Mouse (Mus musculus) heart, embryonic 12.5 days (tissue): ENCODE measurements around the gene Coq8b. TPM values are rescaled to one million over a fixed set of nuclear protein-coding genes. Genes with fewer than 3 reads are reported as not detected.
"Not testable (repeated sequence)": the region's sequence is repeated elsewhere in the genome, so short reads cannot be mapped to it uniquely, and the experiment has no call there.

ENCODE experiments used
- ATAC-seq: fragments of 200-750 bp; cut with Nextera tagmentation; 2 replicates; pipeline ENCODE4 v1.8.0; 2017; ENCODE audit warnings: moderate TSS enrichment, moderate library complexity; ENCODE audit not compliant: insufficient number of reproducible peaks, low FRiP score
- H3K27ac ChIP-seq: fragments of 300-500 bp; sonication (generic); 2 replicates; pipeline ENCODE4 v1.5.1; 2016; ENCODE audit warnings: mild to moderate bottlenecking, moderate library complexity; ENCODE audit not compliant: poor library complexity, severe bottlenecking
- H3K27me3 ChIP-seq: fragments of 300-500 bp; sonication (generic); replicated peaks from 2 replicates; pipeline ENCODE4 v1.6.1; 2016; ENCODE audit warnings: mild to moderate bottlenecking, moderate library complexity
- H3K36me3 ChIP-seq: fragments of 300-500 bp; sonication (generic); 2 replicates; pipeline ENCODE4 v1.6.1; 2016; ENCODE audit warnings: mild to moderate bottlenecking, moderate library complexity
- H3K4me1 ChIP-seq: fragments of 300-500 bp; sonication (generic); replicated peaks from 2 replicates; pipeline ENCODE4 v1.6.1; 2016; ENCODE audit warnings: mild to moderate bottlenecking
- H3K4me2 ChIP-seq: fragments of 300-500 bp; sonication (generic); 2 replicates; pipeline ENCODE4 v1.6.1; 2016; ENCODE audit warnings: mild to moderate bottlenecking, moderate library complexity
- H3K4me3 ChIP-seq: fragments of 300-500 bp; sonication (generic); 2 replicates; pipeline ENCODE4 v1.5.1; 2016; ENCODE audit warnings: mild to moderate bottlenecking
- H3K9ac ChIP-seq: fragments of 300-500 bp; sonication (generic); 2 replicates; pipeline ENCODE4 v1.6.1; 2016; ENCODE audit warnings: mild to moderate bottlenecking, moderate library complexity
- H3K9me3 ChIP-seq: fragments of 300-500 bp; sonication (generic); replicated peaks from 2 replicates; pipeline ENCODE4 v1.6.1; 2016; ENCODE audit warnings: mild to moderate bottlenecking, moderate library complexity
- WGBS: fragments of 180-500 bp; shearing (Covaris S2); methylation state at CpG from one replicate; pipeline ENCODE4 v1.1.7; 2016; 5-methylcytosine and 5-hydroxymethylcytosine counted together
- polyA plus RNA-seq: library from polyadenylated mRNA; unstranded; fragments of >200 nt; fragmentation: Nextera tagmentation; extraction: Ambion mirVana; gene quantifications from 2 replicates; pipeline ENCODE4 v1.2.1, GENCODE M21; 2016

Coq8b gene
- polyA plus RNA-seq, 1 experiment from 2014 or later, result 11.5 TPM

DNA sequence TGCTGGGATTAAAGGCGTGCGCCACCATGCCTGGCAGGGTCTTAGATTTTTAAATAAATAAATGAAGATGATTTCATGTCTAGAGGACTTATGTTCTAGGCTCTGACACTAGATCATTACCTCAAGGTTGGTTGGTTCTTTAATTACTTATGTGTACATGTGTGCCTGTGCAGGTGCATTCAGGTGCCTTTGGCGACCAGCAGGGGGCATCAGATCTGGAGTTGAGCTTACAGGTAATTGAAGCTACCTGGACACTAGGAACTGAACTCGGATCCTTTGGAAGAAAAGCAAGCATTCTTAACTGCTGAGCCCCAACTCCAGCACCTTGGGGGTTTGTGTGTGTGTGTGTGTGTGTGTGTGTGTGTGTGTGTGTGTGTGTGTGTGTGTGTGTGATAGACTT is 2.0 kb upstream of the Coq8b start:
- Histone ChIP-seq H3K9me3 (no peaks in the 10 kb centered on the region), H3K27me3 (no peaks in the 10 kb centered on the region), H3K36me3 (no peaks in the 10 kb centered on the region), H3K4me1 (peaks cover 30% of the 10 kb centered on the region), H3K9ac (no peak overlapping the region), H3K27ac (no peak overlapping the region), H3K4me2 (no peak overlapping the region), H3K4me3 (no peak overlapping the region)
- 70% methylated on average over 4 of the region's 4 CpGs for whole genome bisulfite sequencing
- no peak for ATAC-seq

DNA sequence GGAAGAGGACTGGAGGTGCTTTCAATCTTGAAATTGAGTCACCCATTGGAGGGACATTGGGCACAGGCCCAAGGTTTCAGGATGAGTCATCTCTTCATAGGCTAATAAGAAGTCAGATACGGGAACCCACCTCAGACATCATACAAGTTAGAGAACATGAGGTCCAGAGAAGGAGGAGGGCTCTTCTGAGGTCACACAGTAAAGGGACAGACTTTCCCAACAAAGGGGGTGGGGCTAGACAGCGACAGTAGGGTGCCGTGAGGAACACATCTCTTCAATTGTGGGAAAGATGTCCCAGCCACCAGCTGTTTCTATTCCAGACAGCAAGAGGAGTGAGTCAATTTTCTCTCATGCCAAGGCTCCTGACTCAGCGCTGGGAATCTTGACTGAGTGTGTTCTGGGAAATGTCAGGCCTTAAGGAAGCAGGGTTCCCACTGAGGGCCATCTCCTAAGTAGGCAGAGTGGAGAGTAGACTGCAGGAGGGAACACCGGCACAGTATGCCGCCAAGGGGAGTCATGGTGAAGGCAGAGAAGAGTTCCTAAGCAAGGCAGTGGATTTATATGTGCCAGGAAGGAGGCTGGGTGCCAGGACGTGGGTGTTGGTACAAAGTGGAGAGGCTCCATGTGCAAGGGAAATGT is 1.0 kb upstream of the Coq8b start:
- H3K36me3 ChIP-seq, result no peaks in the 10 kb centered on the region
- WGBS, result 62% methylated on average over 7 of the region's 7 CpGs
- H3K4me1 ChIP-seq, result peaks cover 20% of the 10 kb centered on the region
- H3K4me2 ChIP-seq, result no peak overlapping the region
- H3K4me3 ChIP-seq, result no peak overlapping the region
- ATAC-seq, result no peak
- no peaks in the 10 kb centered on the region for H3K9me3 ChIP-seq
- no peak overlapping the region for H3K9ac ChIP-seq
- no peak overlapping the region for H3K27ac ChIP-seq
- no peaks in the 10 kb centered on the region for H3K27me3 ChIP-seq

DNA sequence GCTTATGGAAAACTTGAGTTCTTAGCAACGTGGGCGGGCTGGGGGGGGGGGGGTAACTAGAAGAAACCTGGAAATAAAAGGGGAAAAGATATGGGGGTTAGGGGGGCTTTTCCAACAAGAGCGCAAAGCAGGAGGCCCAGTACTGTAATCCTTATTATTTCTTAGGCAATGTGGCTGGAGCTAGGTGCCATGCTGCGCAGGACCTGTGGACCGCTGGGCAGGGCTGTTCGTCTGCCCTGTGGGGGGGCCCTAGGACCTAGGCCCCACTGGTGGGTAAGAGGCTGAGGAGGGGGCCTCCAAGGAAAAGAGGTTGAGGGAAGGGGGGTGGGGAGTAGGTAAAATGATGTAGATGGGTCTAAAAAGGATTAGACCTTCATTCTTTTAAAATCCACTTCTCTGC is 477 bp downstream of the Coq8b start:
- WGBS, result 5% methylated on average over 6 of the region's 6 CpGs
- no peaks in the 10 kb centered on the region for H3K27me3 ChIP-seq
- H3K27ac ChIP-seq, result no peak overlapping the region
- no peak for ATAC-seq
- peaks cover 7% of the 10 kb centered on the region for H3K36me3 ChIP-seq
- peak overlapping the region; percentile 76 for H3K4me2 ChIP-seq
- peak overlapping the region; percentile 65 for H3K4me3 ChIP-seq
- H3K9ac ChIP-seq, result peak overlapping the region; percentile 61
- no peaks in the 10 kb centered on the region for H3K9me3 ChIP-seq
- H3K4me1 ChIP-seq, result peaks cover 12% of the 10 kb centered on the region

DNA sequence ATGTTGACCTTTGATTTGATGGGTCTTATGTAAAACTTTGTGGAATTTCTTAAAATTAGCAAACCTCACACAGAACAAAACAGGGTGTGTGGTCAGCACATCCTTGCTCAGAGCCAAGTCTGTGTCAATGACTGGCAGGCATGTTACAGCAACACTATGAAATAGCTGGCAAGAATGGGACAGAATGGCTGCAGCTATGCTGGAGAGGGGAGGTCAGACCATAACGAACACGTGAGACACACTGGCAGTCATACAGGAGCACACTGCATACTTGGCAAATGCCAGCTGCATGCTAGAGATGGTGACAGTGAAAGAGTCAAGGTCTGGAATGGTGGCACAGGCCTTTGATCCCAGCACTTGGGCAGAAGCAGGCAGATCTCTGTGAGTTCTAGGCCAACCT is 2.9 kb downstream of the Coq8b start:
- H3K9me3 ChIP-seq, result no peaks in the 10 kb centered on the region
- no peaks in the 10 kb centered on the region for H3K27me3 ChIP-seq
- H3K9ac ChIP-seq, result no peak overlapping the region
- peaks cover 14% of the 10 kb centered on the region for H3K36me3 ChIP-seq
- H3K27ac ChIP-seq, result no peak overlapping the region
- H3K4me2 ChIP-seq, result no peak overlapping the region
- 84% methylated on average over 2 of the region's 2 CpGs for WGBS
- no peak for ATAC-seq
- H3K4me3 ChIP-seq, result no peak overlapping the region
- H3K4me1 ChIP-seq, result peaks cover 7% of the 10 kb centered on the region

DNA sequence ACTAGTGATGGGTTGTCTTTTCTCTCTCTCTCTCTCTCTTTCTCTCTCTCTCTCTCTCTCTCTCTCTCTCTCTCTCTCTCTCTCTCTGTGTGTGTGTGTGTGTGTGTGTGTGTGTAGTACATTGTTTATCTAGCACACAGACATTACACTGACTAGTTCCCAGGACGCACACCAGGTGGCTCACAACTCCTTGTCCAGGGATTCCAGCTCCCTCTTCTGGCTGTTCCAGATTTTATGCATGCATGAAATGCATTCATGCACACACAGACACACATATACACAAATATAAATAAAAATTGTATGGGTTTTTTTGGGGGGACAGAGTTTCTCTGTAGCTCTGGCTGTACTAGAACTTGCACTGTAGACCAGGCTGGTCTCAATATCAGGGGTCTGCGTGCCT is 4.7 kb downstream of the Coq8b start:
- H3K27me3 ChIP-seq, result no peaks in the 10 kb centered on the region
- 84% methylated on average over 2 of the region's 2 CpGs for WGBS
- H3K36me3 ChIP-seq, result peaks cover 20% of the 10 kb centered on the region
- ATAC-seq, result no peak
- H3K4me2 ChIP-seq, result no peak overlapping the region
- H3K27ac ChIP-seq, result no peak overlapping the region
- H3K9ac ChIP-seq, result no peak overlapping the region
- peaks cover 7% of the 10 kb centered on the region for H3K4me1 ChIP-seq
- H3K9me3 ChIP-seq, result no peaks in the 10 kb centered on the region
- no peak overlapping the region for H3K4me3 ChIP-seq

DNA sequence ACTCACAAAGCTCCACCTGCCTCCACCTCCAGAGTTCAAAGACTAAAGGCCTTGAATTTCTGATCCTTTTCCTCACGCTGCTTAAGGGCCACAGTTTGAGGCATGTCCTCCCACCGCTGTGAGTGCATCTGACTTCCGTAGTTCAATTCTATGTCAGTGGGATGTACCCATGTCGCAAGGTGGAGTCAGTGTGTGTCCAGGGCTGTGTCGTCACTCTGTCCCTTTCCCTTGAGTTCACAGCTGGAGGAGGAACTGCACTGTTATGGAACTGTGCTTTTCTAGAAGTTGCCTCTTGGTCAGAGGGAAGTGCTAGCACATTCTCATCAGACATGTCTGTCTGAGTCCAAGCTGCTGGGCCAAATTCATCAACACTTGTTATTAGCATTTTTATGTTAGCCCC is 5.7 kb downstream of the Coq8b start:
- WGBS, result 89% methylated on average over 5 of the region's 5 CpGs
- Histone ChIP-seq H3K9me3 (no peaks in the 10 kb centered on the region), H3K4me2 (no peak overlapping the region), H3K4me1 (peaks cover 4% of the 10 kb centered on the region), H3K27me3 (no peaks in the 10 kb centered on the region), H3K27ac (no peak overlapping the region), H3K36me3 (peaks cover 26% of the 10 kb centered on the region), H3K4me3 (no peak overlapping the region), H3K9ac (no peak overlapping the region)
- ATAC-seq, result no peak

DNA sequence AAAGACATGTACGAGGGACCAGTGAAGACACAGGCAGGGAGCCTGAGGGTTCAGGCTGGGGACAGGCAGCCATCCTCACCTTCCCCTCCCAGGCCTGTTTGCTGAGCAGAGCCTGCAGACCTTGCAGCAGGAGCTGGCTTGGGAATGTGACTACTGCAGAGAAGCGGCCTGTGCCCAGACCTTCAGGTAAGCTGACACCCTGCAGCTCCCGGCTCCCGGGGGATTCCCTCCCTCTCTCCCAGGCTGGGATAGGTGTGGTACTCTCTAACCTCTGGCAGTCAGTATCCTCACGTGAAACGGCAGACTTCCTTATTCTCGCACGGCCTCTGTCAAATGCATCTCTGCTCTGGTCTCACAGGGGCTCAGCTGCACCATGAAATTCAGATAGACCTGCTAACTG is 10.4 kb downstream of the Coq8b start:
- Histone ChIP-seq H3K9ac (no peak overlapping the region), H3K36me3 (peaks cover 45% of the 10 kb centered on the region), H3K9me3 (no peaks in the 10 kb centered on the region), H3K4me3 (no peak overlapping the region), H3K27ac (no peak overlapping the region), H3K27me3 (no peaks in the 10 kb centered on the region), H3K4me2 (no peak overlapping the region), H3K4me1 (no peaks in the 10 kb centered on the region)
- whole genome bisulfite sequencing, result 49% methylated on average over 8 of the region's 8 CpGs
- ATAC-seq, result no peak

DNA sequence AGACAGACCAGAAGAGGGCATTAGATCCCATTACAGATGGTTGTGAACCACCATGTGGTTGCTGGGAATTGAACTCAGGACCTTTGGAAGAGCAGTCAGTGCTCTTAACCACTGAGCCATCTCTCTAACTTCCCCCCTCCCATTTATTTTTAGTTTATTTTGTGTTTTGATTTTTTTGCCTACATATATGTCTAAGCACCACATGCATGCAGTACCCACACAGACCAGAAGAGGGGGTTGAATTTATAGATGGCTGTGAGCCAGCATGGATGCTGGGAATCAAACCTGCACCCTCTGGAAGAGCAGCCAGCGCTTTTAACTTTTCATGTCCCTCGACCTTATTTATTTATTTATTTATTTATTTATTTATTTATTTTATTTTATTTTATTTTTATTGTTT is 11.3 kb downstream of the Coq8b start:
- H3K4me2 ChIP-seq, ATAC-seq, H3K4me1 ChIP-seq, H3K9ac ChIP-seq, H3K27me3 ChIP-seq, H3K9me3 ChIP-seq, H3K27ac ChIP-seq, H3K4me3 ChIP-seq: not testable (repeated sequence)
- peaks cover 45% of the 10 kb centered on the region for H3K36me3 ChIP-seq
- WGBS, result 79% methylated on average over 2 of the region's 2 CpGs

DNA sequence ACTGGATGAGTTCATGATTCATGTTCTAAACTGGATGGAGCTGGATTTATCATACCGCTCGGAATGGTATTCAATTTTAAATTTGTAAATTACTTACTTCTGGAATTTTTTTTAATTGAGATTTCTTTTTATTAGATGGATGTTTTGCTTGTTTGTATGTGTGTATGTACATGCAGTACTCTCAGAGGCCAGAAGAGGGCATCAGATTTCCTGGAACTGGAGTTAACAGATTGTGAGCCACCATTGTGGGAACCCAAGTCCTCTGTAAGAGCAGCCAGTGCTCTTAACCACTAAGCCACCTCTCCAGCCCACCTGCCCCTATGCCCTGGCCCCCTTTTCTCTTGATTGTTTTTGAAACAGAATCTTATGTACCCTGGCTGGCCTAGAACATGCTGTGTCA is 16.3 kb downstream of the Coq8b start:
- WGBS, result 83% methylated on average over 2 of the region's 2 CpGs
- no peaks in the 10 kb centered on the region for H3K9me3 ChIP-seq
- no peak overlapping the region for H3K27ac ChIP-seq
- ATAC-seq, result no peak
- H3K27me3 ChIP-seq, result no peaks in the 10 kb centered on the region
- no peak overlapping the region for H3K4me3 ChIP-seq
- H3K9ac ChIP-seq, result no peak overlapping the region
- peaks cover 19% of the 10 kb centered on the region for H3K36me3 ChIP-seq
- H3K4me2 ChIP-seq, result no peak overlapping the region
- H3K4me1 ChIP-seq, result no peaks in the 10 kb centered on the region

DNA sequence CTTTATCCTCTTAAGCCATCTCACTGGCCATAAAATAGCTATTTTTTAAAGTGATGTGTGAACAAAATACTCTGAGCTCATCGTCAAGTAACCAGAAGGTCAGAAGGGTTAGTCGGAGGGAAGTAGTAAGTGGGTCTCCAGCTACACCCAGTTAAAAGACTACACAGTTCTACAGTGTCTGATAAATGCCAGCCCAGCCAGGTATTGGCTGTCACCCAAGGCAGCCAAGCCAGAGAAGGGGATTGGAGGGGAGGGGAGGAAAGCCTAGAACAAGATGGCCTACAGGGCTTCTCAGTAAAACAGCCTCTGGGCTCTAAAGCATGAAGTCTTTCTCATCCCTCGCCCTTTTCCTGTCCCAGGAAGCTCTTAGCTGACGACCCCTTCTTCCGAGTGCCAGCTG is 17.1 kb downstream of the Coq8b start:
- Histone ChIP-seq H3K27ac (no peak overlapping the region), H3K36me3 (peaks cover 19% of the 10 kb centered on the region), H3K9ac (no peak overlapping the region), H3K4me3 (no peak overlapping the region), H3K4me1 (no peaks in the 10 kb centered on the region), H3K27me3 (no peaks in the 10 kb centered on the region), H3K4me2 (no peak overlapping the region), H3K9me3 (no peaks in the 10 kb centered on the region)
- 79% methylated on average over 5 of the region's 5 CpGs for WGBS
- ATAC-seq, result no peak

DNA sequence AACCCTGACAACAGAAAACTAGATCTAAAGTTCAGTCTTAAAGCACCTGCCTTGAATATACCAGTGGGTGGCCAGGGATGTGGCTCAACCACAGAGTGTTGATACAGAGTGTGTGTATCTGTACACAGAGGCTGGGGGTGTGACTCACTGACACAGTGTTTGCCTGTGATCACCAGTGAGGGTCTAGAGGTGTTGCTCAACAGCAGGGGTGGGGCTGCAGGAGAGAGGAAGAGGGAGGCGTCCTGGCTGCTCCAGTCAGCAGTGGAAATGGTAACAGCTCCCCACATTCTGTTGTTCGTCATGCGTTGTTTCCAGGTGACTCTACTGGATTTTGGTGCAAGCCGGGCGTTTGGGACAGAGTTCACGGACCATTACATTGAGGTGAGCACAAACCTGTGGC is 19.1 kb downstream of the Coq8b start:
- H3K36me3 ChIP-seq, result peaks cover 4% of the 10 kb centered on the region; the same call in 1 of the 2 replicates
- no peak overlapping the region for H3K4me2 ChIP-seq
- H3K4me3 ChIP-seq, result no peak overlapping the region
- WGBS, result 81% methylated on average over 6 of the region's 6 CpGs
- no peak for ATAC-seq
- no peaks in the 10 kb centered on the region for H3K27me3 ChIP-seq
- no peak overlapping the region for H3K9ac ChIP-seq
- no peaks in the 10 kb centered on the region for H3K9me3 ChIP-seq
- no peak overlapping the region for H3K27ac ChIP-seq
- H3K4me1 ChIP-seq, result peaks cover 2% of the 10 kb centered on the region

DNA sequence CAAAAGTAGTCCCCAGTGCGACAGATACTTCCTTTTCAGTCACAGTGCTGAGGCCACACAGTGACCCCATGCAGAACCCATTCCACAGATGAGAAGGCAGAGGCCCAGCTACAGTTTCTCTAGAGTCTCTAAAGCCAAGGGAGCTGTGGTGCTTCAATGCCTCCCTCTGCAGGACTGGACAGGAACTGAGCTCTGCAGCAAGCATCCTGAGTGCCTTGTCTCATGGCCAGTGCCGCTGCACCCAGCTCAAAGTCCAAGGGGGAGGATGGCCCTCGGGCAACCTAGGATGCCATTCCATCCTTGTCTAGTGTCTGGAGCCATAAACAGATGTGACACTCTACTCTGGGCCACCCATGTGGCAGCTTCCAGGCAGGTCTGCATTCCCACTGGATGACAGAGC is 22.9 kb downstream of the Coq8b start:
- Histone ChIP-seq H3K27ac (no peak overlapping the region), H3K9ac (no peak overlapping the region), H3K9me3 (no peaks in the 10 kb centered on the region), H3K4me2 (no peak overlapping the region), H3K27me3 (no peaks in the 10 kb centered on the region), H3K4me3 (no peak overlapping the region), H3K36me3 (no peaks in the 10 kb centered on the region), H3K4me1 (peaks cover 23% of the 10 kb centered on the region)
- 56% methylated on average over 3 of the region's 3 CpGs for WGBS
- no peak for ATAC-seq
